Mouse (Mus musculus) testis, adult 10 weeks (tissue): ENCODE measurements around the gene Psmb2. TPM values are rescaled to one million over a fixed set of nuclear protein-coding genes. Genes with fewer than 3 reads are reported as not detected.

Experiments used
- polyA plus RNA-seq: library from polyadenylated mRNA; stranded (reverse); fragments of 350-450 nt; fragmentation: Illumina TruSeq; extraction: RNeasy Lipid Tissue Mini Kit (QIAGEN cat#74804); gene quantifications from one replicate; pipeline ENCODE4 v1.2.3, GENCODE M21; 2014; ENCODE audit warnings: low read depth, low replicate concordance

Psmb2 gene
- polyA plus RNA-seq = 33.5 TPM

GRCm38 (mm10) chr4:126677054-126678003 lies at the start of gene Psmb2:
Gene Psmb2 (plus strand): TSS chr4:126677630.

GRCm38 (mm10) chr4:126736001-126736414 lies 58.6 kb downstream of the Psmb2 start, which contains the start of gene Tfap2e:
Gene Tfap2e (minus strand): TSS chr4:126736240.

GRCm38 (mm10) chr4:126753268-126754230 lies 76.1 kb downstream of the Psmb2 start, which contains the start of the genes Ncdn and AU040320:
Gene Ncdn (minus strand): TSS chr4:126753438.
Gene AU040320 (plus strand): TSS chr4:126753544.

Other genes starting within 250 kb of the Psmb2 start
- gene Ago3, start 248.1 kb upstream of the Psmb2 start, polyA plus RNA-seq = 11.9 TPM
- gene Ago1, start 209.0 kb upstream of the Psmb2 start, polyA plus RNA-seq = 2.9 TPM
- gene Ago4, start 144.2 kb upstream of the Psmb2 start, polyA plus RNA-seq = 14.2 TPM
- 5.3 TPM for gene Clspn, start 120.7 kb upstream of the Psmb2 start, polyA plus RNA-seq
- gene 5730409E04Rik, start 67.8 kb upstream of the Psmb2 start, polyA plus RNA-seq = 1.8 TPM
- gene Tfap2e, start 58.6 kb downstream of the Psmb2 start, polyA plus RNA-seq = not detected
- 0.15 TPM for gene Ncdn, start 75.8 kb downstream of the Psmb2 start, polyA plus RNA-seq
- gene AU040320, start 75.9 kb downstream of the Psmb2 start, polyA plus RNA-seq = 7.3 TPM